Mouse (Mus musculus): ENCODE data around the gene Ptprs. TPM values are rescaled to one million over a fixed set of nuclear protein-coding genes. Genes with fewer than 3 reads are reported as not detected.

Ptprs gene
- total RNA-seq, 4 experiments from 2014 or later, result 25.5 to 38.3 (median 30.6) TPM

DNA sequence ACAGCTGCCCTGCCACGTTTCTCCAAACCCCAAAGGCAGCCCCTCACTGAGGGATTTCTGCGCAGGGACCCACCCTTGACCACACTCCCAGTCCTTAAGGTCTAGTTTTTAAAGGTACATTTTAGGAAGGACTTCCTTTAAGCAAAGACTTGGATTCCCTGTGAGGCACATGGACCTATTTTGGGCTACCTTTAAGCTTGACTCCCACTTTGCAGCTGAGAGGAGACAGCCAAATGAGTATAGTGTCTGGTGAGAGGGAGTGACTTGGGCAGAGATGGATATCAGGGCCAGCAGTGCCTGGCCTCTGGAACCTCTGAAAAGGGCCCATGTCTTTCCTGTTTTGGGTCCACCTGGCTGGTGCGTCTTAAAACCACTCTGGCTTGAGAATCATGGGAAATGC lies 50.3 kb downstream of the Ptprs start:
- no peak for DNase-seq (ENCODE audit: low spot score in 2 of 2)

DNA sequence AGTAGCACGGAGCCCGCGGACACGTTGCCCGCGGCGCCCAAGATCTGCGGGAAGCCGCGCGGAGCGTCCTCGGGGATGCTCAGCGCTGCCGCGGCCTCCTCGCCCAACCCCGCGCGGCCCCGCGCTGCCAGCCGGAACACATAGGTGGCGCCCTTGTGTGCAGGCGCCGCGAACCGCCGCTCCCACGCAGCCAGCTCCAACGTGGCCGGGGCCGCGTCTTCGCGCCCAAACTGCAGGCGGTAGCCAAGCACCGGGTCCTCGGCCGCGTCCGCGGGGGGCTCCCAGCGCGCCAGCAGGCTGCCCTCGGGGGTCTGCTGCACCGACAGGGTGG lies 50.7 kb downstream of the Ptprs start:
- DNase-seq (ENCODE audit: low spot score in 2 of 2), result peak; percentile 55 to 66

DNA sequence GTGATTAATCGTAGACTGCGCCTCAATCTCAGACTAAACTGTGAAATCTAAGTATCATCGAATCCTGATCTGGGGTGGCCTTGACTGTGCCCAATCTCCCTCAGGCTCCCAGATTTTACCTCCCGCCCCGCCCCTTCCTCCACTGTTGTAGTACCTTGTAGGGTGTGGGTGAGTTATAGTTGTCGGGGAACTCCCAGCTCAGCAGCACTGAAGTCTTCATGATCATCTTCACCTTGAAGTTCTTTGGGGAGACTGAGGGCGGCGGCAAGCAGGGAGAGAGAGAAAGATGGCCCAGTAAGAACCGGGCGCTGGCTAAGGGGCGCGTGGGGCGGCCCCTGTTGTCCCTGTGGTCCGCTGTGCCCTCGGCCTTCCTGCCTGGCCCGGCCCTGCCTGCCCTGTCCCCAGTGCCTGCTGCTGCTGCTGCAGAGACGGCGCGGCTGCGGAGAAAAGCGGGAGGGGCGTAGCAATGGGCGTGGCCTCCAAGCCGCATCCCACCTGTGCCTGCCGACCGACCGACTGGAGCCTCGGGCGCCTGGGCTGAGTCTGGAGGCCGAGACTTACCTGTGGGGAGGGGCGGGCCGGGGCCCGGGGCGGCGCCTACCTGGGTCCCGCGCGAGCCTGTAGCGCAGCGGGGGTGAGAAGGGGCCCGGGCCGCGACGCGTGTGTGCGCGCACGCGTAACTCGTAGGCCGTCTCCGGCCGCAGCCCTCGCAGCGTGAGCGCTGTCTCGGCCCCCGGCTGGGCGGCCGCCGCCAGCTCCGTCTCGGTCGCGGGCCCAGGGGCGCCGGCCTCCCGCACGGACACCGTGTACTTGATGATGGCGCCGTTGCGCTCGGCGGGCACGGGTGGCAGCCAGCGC lies 51.3 kb downstream of the Ptprs start:
- no peak for DNase-seq (ENCODE audit: low spot score in 2 of 2)

DNA sequence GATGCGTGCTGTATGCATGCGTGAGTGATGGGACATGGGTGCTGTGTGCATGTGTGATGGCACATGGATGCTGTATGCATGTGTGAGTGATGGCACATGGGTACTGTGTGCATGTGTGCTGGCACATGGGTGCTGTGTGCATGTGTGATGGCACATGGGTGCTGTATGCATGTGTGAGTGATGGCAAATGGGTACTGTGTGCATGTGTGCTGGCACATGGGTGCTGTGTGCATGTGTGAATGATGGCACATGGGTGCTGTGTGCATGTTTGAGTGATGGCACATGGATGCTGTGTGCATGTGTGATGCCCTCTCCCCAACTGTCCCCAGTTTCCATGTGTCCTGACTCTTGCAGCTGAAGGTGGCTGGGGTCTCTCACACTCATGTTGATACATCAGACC lies 56.3 kb downstream of the Ptprs start:
- DNase-seq (ENCODE audit: low spot score in 2 of 2), result no peak

DNA sequence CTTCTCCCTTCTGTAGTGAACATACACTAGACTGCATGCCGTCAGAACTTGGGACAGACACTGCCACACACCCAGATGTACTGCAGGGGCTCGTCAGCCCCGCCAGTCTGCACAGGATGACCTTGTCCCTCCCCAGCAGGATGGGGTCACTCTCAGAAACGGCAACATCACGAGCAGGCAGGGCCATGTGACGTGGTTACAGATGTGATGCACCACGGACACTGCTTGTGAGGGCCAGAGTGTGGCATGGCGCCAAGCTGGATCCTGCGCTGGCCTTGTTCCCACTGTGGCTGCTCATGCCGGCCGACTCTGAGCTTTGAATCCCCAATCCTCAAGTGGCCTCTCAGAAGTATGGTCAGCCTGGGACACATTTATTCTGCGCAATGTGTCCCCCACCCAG lies 58.0 kb downstream of the Ptprs start:
- DNase-seq (ENCODE audit: low spot score in 2 of 2), result no peak

DNA sequence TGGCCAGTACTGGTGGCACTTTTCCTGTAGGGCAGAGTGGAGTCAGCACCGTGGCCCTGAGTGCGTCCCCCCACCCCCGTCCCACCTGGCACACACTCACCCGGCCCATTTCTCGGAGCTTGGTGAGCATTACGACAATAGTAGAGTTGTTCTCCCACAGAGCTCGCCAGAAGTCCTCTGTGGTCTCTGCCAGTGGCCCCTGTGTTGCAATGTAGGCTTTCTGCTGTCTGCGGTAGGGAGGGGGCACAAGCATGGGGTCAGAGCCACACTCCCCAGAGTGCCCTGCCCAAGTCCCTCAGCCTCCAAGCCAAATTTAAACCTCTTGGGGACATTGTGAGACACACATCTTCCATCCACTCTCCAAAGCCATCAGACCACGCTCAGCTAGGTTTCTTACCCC lies 61.5 kb downstream of the Ptprs start:
- no peak for DNase-seq (ENCODE audit: low spot score in 2 of 2)

DNA sequence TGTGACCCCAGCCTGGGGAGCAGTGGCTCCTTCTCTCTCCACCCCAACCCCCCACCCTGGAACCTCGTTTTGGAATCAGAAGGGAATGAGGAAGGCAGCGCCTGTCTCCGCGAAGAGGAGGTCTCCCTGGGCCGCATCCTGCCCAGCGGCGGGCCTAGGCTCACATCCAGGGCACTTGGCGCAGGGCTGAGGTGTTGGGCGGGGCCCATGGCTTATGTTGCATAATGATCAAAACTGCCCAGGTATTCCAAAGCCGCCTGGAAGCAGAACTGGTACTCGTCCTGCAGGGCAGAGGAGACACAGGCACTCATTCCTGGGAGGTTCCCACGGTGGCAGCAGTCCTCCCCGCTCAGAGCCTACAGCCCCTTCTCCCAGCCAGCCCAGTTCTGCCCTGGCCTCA lies 63.2 kb downstream of the Ptprs start:
- DNase-seq (ENCODE audit: low spot score in 2 of 2), result no peak

DNA sequence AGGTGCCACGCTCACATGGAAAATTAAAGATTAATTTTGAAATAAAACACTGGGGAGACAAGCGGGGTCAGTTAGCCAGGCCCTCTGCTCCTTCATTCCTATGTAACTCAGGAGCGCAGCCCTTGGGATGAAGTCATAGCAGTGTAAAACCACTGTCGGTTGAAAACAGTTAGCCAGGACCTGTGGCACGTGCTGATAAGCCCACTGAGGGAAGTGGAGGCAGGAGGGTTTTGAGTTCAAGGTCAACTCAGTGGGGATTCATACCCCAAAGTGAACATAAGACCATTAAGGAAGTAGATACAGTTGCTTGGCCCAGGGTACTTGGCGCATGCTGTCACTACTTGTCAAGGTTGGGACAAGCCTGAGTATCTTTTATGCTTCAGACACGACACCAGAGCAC lies 64.8 kb downstream of the Ptprs start:
- no peak for DNase-seq (ENCODE audit: low spot score in 2 of 2)

DNA sequence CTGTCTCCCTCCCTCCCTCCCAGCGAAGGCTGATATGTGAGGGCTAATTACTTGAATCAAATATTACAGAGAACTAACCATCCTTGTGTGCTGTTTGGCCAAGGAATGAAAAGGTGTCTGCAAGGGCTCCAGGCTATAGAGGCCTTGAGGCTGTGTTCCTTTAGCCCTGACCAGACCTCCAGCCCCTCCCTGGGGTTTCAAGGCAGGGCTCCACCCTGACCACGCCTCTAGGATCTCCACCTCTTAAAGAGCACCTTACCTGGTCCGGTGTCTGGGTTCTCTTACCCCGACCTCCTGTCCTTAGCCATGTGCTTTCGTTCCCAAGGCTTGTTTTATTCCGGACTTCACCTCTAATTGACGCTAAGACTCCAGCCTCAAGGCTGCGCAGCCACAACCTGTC lies 66.5 kb downstream of the Ptprs start:
- DNase-seq (ENCODE audit: low spot score in 2 of 2), result no peak

DNA sequence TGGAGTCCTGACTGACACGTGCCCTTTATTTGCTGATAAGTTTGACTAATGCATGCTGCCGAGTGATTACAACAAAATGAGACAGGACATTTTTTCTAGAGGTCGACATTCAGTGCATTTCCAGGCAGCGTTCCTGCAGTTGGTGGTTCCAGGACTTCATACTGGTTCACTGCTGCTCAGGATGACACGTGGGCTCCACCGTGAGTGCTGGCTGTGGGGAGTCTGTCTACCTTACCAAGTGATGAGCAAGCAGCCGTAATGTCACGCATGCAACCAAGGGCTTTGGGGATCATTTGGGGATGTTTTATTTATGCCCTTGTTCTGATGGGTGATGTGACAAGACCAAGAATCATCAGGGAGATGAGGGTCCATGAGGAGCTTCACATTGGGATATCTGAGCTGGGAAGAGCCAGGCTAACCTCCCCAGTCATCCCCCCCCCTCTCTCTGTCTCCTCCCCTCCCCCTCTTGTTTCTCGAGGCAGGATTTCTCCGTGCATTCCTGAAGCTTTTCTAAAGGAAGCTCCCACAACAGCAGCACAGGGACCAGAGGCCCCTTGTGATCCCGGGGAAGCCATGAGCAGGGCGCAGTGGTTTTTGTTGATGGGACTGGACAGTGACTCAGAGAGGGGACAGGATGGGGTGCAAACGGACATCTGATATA lies 67.2 kb downstream of the Ptprs start:
- no peak for DNase-seq (ENCODE audit: low spot score in 2 of 2)

DNA sequence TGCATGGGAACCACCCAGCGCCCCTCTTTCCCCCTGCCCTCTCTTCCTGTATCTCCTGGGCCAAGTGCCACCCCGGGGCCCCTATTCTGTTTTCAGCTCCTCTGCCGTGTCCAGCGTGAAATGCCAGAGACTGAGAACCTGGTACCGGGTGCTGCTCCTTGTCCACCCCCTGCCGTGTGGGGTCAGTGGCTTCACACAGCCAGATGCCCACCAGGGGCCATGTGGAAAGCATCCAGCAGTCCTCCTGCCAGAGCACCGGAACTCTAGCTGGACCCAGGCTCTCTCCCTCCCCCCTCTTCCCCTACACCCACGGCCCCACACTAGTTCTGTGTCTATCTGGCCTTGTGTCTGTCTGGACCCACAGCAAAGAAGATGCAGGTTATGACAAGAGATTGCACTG lies 68.9 kb downstream of the Ptprs start:
- DNase-seq (ENCODE audit: low spot score in 2 of 2), result no peak

DNA sequence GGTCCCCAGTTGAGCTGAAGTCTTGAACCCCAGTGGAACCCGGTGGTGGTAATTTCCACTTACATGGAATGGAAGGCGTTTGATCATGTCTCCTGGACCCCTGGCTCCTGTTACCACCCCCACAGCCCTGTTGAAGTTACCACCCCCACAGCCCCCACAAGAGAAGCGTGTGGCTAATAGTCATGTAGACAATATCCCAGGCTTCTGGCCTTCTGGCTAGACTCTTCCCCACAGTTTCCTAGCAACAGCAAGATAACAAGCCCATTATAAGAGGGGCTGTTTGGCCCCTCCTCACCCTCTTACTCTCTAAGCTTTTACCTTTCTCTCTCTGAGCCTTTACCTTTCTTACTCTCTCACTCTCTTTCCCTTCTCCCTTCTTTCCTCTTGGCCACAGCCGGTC lies 69.4 kb downstream of the Ptprs start:
- no peak for DNase-seq (ENCODE audit: low spot score in 2 of 2)

DNA sequence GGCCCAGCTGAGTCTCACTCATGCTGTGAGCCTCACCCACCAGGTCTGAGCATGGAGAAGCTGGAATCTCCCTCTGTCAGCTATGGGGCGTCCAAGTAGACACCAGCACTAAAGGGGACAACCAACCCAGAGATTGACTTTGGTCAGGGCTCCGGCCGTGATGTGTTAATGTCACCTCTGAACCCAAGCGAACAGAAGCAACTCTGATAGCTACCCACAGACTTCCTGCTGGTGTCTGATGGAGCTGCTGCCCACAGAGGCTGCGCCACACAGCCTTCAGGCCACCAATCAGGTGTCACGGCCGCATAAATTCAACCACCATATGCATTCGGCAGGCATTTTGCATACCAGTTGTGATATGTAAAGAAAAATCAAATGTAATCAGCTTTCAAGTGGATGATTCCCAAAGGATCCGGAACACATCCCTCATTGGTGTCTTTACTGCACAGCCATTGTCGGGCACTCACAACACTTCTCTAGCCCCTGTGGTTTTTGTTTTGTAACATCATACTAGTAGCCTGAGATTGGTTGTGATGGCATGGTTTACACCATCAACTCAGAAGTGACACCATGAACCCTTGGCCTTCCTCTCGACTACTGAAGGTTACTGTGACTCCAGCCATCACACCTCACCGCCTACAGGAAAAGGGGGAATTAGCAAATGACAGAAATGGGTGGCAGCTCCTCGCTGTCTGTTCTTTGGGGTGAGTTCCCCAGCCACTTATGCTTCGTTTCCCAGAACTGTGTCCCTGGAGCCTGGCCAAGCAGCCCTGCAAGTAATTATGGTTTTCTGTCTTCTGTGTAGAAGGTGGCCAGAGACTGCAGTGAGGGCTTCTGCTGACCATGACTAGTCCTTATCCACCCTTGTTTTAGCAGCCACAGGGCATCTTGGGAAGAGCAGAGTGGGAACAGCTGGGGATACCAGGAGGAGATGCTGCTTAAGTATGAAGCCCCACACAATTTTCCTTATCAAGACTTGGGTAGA lies 70.1 kb downstream of the Ptprs start:
- DNase-seq (ENCODE audit: low spot score in 2 of 2), result no peak

DNA sequence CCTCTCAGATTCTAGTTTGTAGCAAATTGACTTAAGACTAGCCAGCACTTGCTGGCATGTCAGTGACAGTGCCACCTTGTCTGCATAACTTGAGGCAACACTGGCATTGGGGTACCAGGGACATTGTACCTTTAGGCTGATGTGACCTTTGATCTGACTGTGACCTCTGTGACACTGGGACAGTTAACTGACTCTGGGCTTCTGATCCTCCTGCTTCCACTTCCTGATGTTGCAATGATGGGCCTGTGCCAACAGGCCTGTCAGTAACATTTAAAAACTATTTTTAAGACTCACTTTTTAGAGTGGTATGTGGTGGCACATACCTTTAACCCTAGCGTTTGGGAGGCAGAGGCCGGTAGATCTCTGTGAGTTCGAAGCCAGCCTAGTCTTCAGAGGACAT lies 70.9 kb downstream of the Ptprs start:
- no peak for DNase-seq (ENCODE audit: low spot score in 2 of 2)

DNA sequence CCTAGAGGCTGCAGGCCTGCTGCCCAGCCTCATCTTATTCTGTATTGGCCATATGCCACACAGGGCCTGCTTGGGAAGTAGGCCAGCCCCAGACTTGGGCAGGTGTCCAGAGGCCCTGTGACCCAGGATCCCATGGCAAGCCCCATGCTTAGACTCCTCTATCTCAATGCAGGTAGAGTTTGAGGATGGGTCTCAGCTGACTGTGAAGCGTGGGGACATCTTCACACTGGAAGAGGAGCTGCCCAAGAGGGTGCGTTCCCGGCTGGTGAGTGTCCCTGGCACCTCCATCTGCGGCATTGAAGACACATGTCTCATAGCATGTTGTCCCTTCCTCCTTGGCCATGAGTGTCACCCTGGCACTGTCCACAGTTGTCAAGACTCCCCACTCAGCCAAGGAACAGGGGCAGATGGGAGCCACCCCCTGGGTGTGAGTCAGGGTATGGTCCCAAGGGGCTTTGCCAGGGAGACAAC lies 75.2 kb downstream of the Ptprs start:
- peak; percentile 74 to 76 for DNase-seq (ENCODE audit: low spot score in 2 of 2)

DNA sequence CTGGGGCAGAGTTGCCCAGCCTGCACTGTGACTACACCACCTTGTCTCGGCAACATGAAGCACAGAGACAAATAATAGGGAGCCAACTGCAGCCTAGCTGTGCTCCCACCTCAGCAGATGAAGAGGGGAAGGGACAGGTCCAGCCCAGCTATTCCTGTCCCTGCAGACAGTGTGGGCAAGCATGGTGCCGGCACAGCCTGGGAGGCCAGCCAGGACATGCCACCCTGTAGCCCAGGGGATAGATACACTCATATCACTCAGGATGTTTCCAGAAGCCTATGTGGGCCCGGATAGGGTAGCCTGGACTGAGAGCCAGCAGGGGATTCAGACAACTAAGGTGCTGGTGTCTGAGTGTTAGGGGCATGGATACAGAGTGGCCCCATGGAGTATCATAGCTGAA lies 76.1 kb downstream of the Ptprs start:
- no peak for DNase-seq (ENCODE audit: low spot score in 2 of 2)

DNA sequence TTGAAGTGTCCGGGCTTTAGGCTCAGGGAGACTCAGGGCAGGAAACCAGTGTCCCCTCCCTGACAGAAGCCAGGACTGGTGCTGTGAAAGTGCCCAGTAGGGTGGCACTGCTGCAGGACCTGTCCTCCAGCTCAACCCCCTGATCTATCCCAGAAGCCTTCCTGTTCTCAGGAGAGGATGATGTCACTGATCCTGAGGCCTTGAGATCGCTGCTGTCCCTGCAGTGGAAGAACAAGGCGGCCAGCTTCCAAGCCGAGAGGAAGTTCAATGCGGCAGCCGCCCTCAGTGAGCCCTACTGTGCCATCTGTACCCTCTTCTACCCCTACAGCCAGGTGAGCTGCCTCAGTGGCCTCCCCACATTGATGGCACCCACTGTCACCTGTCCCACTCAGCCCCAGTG lies 80.2 kb downstream of the Ptprs start:
- DNase-seq (ENCODE audit: low spot score in 2 of 2), result no peak

DNA sequence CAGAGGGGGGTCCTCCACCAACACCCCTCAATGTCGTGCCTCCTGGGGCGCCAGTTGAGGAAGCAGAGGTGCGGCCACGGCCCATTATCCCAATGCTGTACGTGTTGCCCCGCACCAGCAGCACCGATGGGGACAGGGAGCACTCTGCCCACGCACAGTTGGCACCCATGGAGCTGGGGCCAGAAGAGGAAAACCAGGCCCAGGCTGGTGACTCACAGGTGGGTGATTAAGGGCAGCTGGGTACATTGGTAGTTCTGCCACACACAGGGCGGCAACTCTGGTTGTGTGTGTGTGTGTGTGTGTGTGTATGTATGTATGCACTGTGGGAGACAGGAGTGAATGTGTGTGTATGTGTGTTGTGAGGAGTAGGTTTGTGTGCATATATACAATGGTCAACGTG lies 82.4 kb downstream of the Ptprs start:
- DNase-seq (ENCODE audit: low spot score in 2 of 2), result no peak

DNA sequence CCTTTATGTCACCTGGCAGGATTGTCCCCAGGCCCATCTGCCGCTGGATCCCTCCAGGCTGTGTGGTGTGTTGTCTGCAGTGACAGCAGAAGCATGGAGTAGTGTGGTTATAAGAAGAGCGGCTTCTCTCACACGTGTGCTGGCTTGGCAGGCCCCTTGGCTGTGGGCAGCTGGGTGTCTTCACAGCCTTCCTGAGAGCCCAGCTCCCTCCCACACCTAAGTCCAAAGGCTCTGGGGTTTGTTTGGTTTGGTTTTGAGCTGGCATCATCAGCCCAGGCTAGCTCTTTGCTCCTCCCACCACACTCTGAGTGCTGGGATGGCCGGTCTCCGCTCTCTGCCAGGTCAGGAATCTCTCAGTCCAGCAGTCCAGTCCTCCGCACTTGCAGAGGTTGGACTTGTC lies 83.0 kb downstream of the Ptprs start:
- no peak for DNase-seq (ENCODE audit: low spot score in 2 of 2)

DNA sequence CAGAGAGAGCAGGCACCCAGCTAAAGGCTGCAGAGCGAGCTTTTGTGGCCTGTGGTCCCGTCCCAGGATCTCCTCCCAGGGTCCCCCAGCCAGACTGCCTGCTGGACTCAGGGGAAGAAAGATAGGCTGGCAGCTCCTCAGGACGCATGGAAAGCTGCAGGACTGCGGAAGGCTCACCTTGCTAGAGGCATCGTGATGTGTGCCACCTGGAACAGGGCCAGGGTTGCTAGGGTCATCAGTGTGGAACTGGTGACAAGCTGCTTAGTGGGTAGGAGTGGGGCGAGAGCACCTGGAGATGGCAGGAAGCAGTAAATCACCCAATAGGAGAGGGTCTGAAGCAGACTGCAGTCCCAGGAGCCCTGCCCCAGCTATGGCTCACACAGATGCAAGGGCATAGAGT lies 88.7 kb downstream of the Ptprs start:
- no peak for DNase-seq (ENCODE audit: low spot score in 2 of 2)

DNA sequence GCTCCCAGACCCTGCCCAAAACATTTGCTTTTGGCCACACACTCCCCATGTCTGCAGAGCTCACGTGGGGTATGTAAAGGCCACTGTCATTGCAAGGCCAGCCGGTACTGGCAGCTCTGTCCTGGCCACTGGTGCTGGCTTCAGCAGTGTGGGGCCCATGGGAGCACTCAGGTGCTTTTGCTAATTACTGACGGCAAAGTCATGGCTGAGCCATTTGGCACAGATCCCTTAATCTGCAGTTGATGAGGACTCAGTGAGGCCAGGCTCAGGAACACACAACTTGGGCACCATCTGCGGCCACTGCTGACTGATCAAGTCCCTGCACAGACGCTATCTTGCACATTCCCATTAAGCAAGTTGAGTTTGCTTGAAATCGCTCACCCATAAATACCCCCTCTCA lies 91.4 kb downstream of the Ptprs start:
- no peak for DNase-seq (ENCODE audit: low spot score in 2 of 2)

DNA sequence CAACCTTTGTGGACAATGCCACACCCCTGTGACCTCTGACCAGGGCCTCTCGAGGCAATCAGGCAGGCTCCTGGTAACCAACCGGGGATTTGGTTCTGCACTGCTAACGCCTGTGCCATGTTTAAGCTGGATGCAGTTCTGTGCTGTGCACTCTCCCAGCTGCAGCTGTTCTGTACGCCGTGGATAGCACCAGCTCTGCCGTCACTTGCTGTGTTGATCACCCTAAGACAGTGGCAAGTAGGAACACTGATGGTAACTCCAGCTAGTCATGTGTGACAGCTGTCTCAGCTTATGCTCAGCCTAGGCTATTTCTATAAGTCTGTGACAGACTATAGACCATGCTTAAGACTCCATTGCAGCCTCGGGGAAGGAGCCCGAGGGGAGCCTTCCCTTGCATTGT lies 93.3 kb downstream of the Ptprs start:
- DNase-seq (ENCODE audit: low spot score in 2 of 2), result no peak
